Mouse (Mus musculus) forebrain, embryonic 12.5 days (tissue): Measurements from ENCODE around the gene Gm45062. TPM values are rescaled to one million over a fixed set of nuclear protein-coding genes. Genes with fewer than 3 reads are reported as not detected.

Experiments used
- ATAC-seq: fragments of 200-750 bp; cut with Nextera tagmentation; 2 replicates; pipeline ENCODE4 v1.8.0; 2017; ENCODE audit warnings: moderate TSS enrichment; ENCODE audit not compliant: low FRiP score
- H3K27ac ChIP-seq: fragments of 300-500 bp; sonication (generic); 2 replicates; pipeline ENCODE4 v1.5.1; 2016; ENCODE audit warnings: mild to moderate bottlenecking
- H3K27me3 ChIP-seq: fragments of 300-500 bp; sonication (generic); 2 replicates; pipeline ENCODE4 v1.6.1; 2016; ENCODE audit warnings: mild to moderate bottlenecking
- H3K36me3 ChIP-seq: fragments of 300-500 bp; sonication (generic); replicated peaks from 2 replicates; pipeline ENCODE4 v1.6.1; 2016; ENCODE audit warnings: mild to moderate bottlenecking
- H3K4me1 ChIP-seq: fragments of 300-500 bp; sonication (generic); 2 replicates; pipeline ENCODE4 v1.6.1; 2016
- H3K4me2 ChIP-seq: fragments of 300-500 bp; sonication (generic); 2 replicates; pipeline ENCODE4 v1.6.1; 2016; ENCODE audit warnings: mild to moderate bottlenecking, moderate library complexity
- H3K4me3 ChIP-seq: fragments of 300-500 bp; sonication (generic); replicated peaks from 2 replicates; pipeline ENCODE4 v1.5.1; 2016; ENCODE audit warnings: mild to moderate bottlenecking
- H3K9ac ChIP-seq: fragments of 300-500 bp; sonication (generic); 2 replicates; pipeline ENCODE4 v1.6.1; 2016; ENCODE audit warnings: mild to moderate bottlenecking
- H3K9me3 ChIP-seq: fragments of 300-500 bp; sonication (generic); 2 replicates; pipeline ENCODE4 v1.6.1; 2016
- WGBS: fragments of 180-500 bp; shearing (Covaris S2); methylation state at CpG from one replicate; pipeline ENCODE4 v1.1.7; 2016; 5-methylcytosine and 5-hydroxymethylcytosine counted together
- polyA plus RNA-seq: library from polyadenylated mRNA; unstranded; fragments of >200 nt; fragmentation: Nextera tagmentation; extraction: Ambion mirVana; gene quantifications from 2 replicates; pipeline ENCODE4 v1.2.1, GENCODE M21; 2016

Gm45062 gene
- polyA plus RNA-seq, 1 experiment from 2014 or later, result 18.3 TPM

DNA sequence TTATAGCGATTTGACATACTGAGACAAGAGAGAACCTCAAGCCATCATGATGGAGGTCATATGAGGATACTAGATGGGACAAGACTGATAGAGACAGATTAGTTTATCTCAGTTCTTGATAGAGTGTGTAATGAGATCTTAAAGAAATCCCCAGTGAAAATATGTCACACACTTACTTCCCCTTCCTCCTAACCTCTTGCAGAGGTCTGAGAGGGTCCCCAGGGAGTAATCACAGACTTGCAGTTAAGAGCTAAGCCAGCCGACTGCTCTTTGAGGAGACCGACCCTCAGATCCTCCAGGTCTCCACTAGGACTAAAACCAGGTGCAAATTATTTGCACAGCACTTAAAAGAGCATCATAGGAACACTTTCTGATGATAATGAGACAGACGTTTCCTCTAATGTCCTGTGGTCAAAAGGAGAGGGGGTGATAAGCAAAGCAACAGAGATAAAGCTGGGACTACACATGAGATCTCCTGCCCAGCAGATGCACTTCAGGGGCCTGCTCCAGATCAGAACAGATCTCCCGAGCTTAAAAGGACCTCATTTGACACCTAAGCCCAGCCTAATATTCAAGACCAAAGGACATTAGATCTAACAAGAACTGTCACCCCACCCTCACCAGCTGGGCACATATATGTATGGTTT is 372.9 kb downstream of the Gm45062 start:
- Histone ChIP-seq H3K4me1 (no peaks in the 10 kb centered on the region), H3K27ac (no peak overlapping the region), H3K36me3 (no peaks in the 10 kb centered on the region), H3K9ac (no peak overlapping the region), H3K4me3 (no peak overlapping the region), H3K4me2 (no peak overlapping the region), H3K9me3 (no peaks in the 10 kb centered on the region), H3K27me3 (no peaks in the 10 kb centered on the region)
- 87% methylated on average over 5 of the region's 5 CpGs for WGBS
- no peak for ATAC-seq

DNA sequence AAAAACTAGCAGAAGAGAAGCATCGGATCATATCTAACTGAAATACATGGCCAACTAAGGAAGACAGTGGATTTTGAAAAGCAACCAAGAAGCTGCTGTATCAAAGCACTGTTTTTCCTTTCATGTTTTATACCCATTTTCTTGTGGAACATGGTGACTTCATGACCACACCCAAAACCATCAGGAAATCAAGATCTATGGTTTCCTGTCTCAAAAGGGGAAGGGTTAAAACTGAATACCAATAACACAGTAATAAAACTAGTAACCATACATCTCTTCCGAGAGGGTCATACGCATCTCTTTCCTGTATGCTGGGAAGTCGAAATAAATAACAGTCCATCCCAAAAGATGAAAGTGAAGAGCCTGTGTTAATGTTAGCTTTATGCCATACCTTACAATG is 373.5 kb downstream of the Gm45062 start:
- ATAC-seq, result no peak
- Histone ChIP-seq H3K4me2 (no peak overlapping the region), H3K9ac (no peak overlapping the region), H3K27me3 (no peaks in the 10 kb centered on the region), H3K36me3 (no peaks in the 10 kb centered on the region), H3K4me1 (no peaks in the 10 kb centered on the region), H3K9me3 (no peaks in the 10 kb centered on the region), H3K4me3 (no peak overlapping the region), H3K27ac (no peak overlapping the region)
- WGBS, result 92% methylated on average over 4 of the region's 4 CpGs

DNA sequence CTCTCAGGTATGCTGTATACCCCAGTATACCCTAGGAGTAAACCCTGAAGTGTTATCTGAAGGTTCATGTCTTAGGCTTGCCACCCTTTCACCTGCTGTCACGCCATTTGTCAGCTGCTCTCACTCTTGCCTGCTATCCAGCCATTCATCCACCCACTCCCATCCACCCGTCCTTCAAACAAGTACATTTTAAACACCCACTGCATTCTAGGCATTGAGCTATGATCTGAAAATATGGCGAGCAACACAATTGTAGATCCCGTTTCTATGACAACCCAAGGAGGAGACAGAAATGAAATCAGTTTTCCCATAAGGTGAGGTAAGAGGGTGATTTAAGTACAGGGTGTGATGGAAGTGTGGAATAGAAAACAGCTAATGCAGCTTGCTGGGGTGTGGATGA is 378.9 kb downstream of the Gm45062 start:
- Histone ChIP-seq H3K36me3 (no peaks in the 10 kb centered on the region), H3K4me1 (peaks cover 5% of the 10 kb centered on the region; the same call in 1 of the 2 replicates), H3K4me3 (no peak overlapping the region), H3K27ac (no peak overlapping the region), H3K9me3 (no peaks in the 10 kb centered on the region), H3K27me3 (no peaks in the 10 kb centered on the region), H3K9ac (no peak overlapping the region), H3K4me2 (no peak overlapping the region)
- no peak for ATAC-seq
- 86% methylated on average over 4 of the region's 4 CpGs for WGBS

DNA sequence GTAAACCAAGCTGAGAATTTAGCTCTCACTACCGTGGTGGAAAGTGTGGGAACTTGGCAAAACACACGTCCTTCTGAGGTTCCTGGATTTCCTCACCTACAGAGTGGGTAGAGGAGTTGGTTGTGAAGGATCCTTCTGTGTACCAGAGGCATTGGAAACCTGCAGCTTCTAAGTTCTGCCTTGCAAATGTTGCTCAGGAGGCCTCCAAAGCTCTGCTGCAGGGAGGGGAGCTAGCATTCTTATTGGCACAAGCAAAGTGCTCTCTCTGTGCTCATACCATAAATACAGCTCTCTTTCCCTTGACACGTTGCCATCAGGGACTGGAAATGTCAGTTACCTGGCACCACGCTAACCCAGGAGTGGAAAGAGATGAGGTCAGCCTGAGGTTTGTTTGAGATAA is 379.6 kb downstream of the Gm45062 start:
- no peak overlapping the region for H3K27ac ChIP-seq
- H3K4me3 ChIP-seq, result no peak overlapping the region
- H3K4me1 ChIP-seq, result peaks cover 5% of the 10 kb centered on the region; the same call in 1 of the 2 replicates
- no peak overlapping the region for H3K4me2 ChIP-seq
- no peak for ATAC-seq
- H3K27me3 ChIP-seq, result no peaks in the 10 kb centered on the region
- no peaks in the 10 kb centered on the region for H3K36me3 ChIP-seq
- no peaks in the 10 kb centered on the region for H3K9me3 ChIP-seq
- WGBS, result 88% methylated on average over 4 of the region's 4 CpGs
- no peak overlapping the region for H3K9ac ChIP-seq

DNA sequence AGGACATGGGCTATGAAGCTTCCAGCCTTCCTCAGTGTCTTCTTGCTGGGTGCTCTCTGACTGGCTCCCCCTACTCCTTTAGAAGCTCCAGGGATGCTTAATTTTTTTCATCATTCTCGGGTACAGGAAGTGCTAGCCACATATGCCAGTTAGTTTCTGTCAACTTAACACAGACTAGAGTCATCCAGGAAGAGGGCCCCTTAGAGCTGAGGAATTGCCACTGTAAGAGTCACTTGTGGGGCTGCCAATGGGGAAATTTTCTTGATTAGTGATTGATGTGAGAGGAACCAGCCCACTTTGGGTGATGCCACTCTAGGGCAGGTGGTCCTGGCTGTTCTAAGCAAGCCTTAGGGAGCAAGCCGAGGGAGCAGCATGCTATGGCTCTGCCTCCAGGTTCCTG is 380.3 kb downstream of the Gm45062 start:
- WGBS, result 84% methylated on average over 2 of the region's 2 CpGs
- Histone ChIP-seq H3K4me1 (peaks cover 5% of the 10 kb centered on the region; the same call in 1 of the 2 replicates), H3K27ac (no peak overlapping the region), H3K9ac (no peak overlapping the region), H3K9me3 (no peaks in the 10 kb centered on the region), H3K27me3 (no peaks in the 10 kb centered on the region), H3K36me3 (no peaks in the 10 kb centered on the region), H3K4me3 (no peak overlapping the region), H3K4me2 (no peak overlapping the region)
- no peak for ATAC-seq

DNA sequence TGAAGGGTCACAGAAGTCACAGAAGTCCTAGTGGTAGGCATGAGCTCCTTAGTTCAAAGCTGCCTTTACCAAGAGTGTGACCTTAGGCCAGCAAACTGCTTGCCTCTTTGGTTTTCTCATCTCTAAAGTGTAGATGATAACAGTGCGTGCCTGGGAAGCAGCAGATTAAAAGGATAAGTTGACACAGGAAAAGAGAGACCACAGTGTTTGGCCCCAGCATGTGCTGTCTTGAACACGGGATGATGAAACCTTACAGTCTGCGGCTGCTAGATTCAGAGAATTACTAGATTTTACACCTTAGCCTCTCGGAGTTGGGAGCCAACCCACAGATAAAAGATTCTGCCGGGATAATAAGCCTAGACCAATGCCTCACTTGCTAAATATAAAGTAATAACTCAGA is 381.6 kb downstream of the Gm45062 start:
- H3K4me2 ChIP-seq, result no peak overlapping the region
- no peak for ATAC-seq
- no peak overlapping the region for H3K27ac ChIP-seq
- no peaks in the 10 kb centered on the region for H3K9me3 ChIP-seq
- H3K27me3 ChIP-seq, result no peaks in the 10 kb centered on the region
- H3K4me3 ChIP-seq, result no peak overlapping the region
- H3K36me3 ChIP-seq, result no peaks in the 10 kb centered on the region
- H3K9ac ChIP-seq, result no peak overlapping the region
- WGBS, result 86% methylated on average over 5 of the region's 5 CpGs
- H3K4me1 ChIP-seq, result peaks cover 13% of the 10 kb centered on the region

DNA sequence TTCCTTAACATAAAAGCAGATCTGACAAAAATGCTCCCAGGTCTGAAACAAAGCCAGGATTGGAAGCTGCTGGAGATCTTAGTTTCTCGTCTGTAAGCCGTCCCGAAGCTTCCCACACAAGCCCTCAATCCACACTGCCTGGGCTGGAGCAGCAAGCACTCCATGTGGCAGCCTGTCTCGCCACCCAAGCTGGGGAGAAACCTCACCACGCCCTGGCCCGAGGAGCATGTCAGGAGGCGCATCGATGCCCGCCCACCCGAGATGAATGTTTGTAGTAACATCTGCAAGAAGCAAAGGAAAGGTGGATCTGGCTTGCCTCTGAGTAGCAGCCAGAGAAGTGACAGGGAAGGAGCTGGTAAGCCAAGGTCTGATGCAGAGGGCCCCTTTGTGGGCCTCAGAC is 385.5 kb downstream of the Gm45062 start:
- no peaks in the 10 kb centered on the region for H3K36me3 ChIP-seq
- H3K4me3 ChIP-seq, result no peak overlapping the region
- WGBS, result 88% methylated on average over 10 of the region's 10 CpGs
- ATAC-seq, result no peak
- H3K27ac ChIP-seq, result no peak overlapping the region
- H3K4me2 ChIP-seq, result no peak overlapping the region
- H3K9me3 ChIP-seq, result no peaks in the 10 kb centered on the region
- H3K27me3 ChIP-seq, result no peaks in the 10 kb centered on the region
- H3K4me1 ChIP-seq, result peaks cover 14% of the 10 kb centered on the region
- H3K9ac ChIP-seq, result no peak overlapping the region

DNA sequence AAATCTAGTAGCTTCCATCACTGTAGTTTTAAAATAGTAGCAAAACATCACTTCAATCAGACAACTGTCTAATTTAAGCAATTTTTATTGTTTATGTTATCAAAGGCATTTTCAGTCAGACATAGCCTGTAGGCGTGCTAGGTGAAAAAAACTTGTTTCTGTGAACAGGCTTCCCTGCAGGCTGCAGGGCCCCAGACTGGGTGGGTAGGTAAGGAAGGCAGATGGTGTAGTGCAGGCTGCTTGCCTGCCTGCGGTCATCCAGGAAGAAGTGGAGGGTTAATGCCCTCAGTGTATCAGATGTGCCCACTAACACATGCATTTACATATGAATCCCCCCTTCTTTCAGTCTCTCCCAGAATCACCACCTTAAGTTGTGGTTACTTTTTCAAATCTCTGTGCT is 386.5 kb downstream of the Gm45062 start:
- Histone ChIP-seq H3K27ac (no peak overlapping the region), H3K9me3 (no peaks in the 10 kb centered on the region), H3K4me2 (no peak overlapping the region), H3K27me3 (no peaks in the 10 kb centered on the region), H3K36me3 (no peaks in the 10 kb centered on the region), H3K4me1 (peaks cover 14% of the 10 kb centered on the region), H3K9ac (no peak overlapping the region), H3K4me3 (no peak overlapping the region)
- 45% methylated on average over 2 of the region's 2 CpGs for WGBS
- no peak; the same call in 1 of the 2 replicates for ATAC-seq

Other genes starting within 250 kb of the Gm45062 start
- 0.10 TPM in 1 of 2 replicates, not detected in the other for gene Col28a1, start 66.8 kb upstream of the Gm45062 start, polyA plus RNA-seq
- 25.2 and 25.3 TPM in 2 replicates for gene Mios, start 50.2 kb upstream of the Gm45062 start, polyA plus RNA-seq
- 187 and 194 TPM in 2 replicates for gene Rpa3, start 277 bp upstream of the Gm45062 start, polyA plus RNA-seq
- gene Umad1, start 162 bp upstream of the Gm45062 start, polyA plus RNA-seq, result 21.2 and 22.4 TPM in 2 replicates